Mouse (Mus musculus) adrenal gland, postnatal 36 days (tissue): ENCODE measurements at regions not wholly inside any gene's neighbourhood (a gene's known extent, or its start where the extent isn't known, plus 50 kb on each side); places are given as distances from the start of the nearest gene placed in this dataset.

Experiments
- DNase-seq, 2 experiments: peaks; one replicate each; pipeline ENCODE4 v3.0.0; 2021; ENCODE audit warnings: mixed read lengths in 1 of 2

DNA sequence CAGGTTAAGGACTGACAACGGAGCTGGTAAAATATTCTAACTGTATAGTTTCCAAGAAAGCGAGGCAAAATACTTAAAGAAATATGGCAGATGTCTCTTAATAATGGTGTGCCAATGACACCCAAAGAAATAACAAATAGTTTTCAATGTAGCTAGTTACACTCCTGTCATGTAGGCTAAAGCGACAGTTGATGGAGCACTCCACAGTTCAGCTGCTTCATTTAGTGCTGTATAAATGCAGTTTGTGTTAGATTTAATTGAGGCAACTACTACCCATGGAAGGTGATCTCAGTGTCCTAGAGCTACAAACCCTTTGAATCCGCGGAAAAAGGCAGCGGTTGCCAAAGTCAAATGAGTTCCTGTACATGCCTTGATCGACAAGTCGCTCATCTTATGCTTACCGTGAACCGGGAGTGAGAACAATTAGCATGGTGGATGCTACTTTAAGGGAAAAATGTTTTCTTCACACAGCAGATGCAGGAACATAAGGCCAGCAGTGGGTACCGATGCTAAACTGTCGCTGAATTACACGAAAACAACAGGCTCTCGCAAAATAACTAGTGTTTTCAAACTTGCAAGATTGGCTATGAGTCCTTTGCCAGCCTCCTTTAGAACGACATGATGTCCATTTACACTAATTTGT lies 961.4 kb downstream of the Mat2b start:
- no peak for DNase-seq

DNA sequence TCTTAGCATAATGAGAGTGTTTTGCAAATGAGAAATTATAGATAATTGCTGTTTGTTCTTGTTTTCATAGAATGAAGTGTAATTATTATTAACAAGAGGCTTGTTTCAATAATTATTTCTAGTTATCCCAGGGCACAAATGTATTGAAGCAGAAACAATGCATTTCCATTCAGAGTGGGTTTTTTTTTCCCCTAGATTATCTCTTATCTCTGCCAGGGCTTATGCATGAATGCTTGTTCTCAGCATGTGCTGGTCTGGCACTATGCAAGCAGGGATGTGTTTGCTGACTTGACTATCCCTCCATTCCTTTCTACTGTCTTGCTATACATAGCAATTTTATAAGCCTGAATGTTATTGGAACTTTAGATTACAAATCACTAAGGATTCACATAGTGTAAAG lies 971.4 kb downstream of the Mat2b start:
- DNase-seq = no peak

DNA sequence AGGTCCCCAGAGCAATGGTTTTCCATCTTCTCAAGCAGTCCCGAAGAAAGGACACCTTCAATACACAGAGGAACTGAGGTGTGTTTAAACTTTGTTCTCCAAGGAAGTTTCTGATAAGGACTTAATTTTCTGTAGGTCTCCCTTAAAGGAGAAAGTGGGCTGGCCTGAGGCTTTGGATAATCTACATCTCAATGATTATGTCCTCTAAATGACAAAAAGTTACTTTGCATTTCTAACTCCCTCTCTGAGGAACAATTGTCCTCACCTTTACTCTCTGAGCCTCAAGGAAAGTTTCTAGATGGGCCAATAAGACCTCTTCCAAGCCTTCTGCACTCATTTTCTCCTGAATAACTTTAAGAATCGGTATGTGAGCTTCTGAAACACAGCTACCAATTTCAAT lies 1016.5 kb downstream of the Mat2b start:
- no peak for DNase-seq

DNA sequence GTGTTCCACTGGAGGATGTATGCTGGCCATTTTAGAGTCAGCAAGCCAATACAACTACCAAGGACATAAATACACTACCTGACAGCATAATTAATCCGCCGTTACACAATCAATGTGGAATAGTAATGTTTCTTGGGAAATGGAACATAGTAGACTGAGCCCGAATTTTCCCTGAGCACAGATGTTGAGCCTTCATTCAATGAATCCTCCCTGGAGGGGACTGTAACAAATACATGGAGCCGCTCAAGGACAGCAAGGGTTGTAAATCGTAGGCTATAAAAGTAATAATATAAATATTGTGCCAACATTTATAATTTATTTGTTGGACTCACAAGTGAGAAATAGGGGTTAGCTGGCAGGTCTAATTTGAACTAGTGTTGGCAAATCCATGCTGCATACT lies 1041.4 kb downstream of the Mat2b start:
- DNase-seq = no peak

DNA sequence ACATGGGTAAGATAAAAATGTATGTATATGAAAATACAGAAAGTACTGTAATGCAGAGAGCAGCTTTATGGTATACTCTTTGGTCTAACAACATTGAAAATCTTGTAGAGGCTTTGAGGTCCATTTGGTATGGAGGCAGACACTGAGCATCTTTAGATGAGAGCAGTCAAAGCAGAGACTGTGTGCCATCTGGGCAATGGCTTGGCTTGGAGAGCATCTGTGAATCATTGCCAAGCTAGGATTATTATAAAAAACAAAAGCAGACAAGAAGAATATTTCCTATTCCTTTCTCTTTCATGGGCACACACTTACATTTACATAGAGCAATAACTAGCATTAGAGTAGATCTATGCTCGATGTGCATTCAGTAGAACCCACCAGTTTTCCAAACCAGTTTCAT lies 1075.6 kb downstream of the Mat2b start:
- no peak for DNase-seq

DNA sequence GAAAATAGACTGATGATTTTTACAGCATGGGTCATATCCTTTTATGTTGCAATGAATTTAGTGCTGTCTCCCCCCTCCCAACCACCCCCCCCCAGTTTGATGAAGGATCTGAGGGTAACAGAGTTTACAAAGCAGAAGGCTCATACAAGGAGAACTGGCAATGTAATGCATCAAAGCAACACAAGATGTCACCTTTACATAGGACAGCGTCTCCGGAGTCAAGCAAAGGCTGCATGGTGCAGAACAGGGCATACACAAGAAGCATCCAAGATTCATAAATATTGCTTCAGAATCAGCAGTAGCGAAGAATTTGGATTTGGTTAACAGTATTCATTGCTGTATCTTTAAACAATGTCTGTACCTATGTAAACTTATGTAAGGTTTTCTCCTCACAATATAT lies 1079.2 kb downstream of the Mat2b start:
- DNase-seq = no peak

DNA sequence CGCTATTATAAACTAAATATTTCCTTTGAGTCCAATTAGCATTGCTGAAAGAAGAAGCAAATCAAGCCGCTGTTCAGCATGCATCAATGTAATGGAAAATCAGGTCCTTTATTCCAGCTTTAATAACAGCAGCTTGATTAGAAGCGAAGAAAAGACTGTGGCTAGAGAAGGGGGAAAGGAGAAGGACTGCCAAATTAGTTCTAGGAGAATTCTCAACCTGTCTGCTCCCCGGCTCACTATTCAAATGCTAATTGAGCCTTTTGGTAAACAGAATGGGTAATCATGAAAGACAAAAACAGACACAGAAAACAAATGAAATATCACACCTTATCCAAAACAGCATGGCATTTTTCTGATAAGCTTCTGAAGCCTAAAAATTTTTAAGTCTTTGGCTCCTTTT lies 1098.5 kb downstream of the Mat2b start:
- DNase-seq = no peak

DNA sequence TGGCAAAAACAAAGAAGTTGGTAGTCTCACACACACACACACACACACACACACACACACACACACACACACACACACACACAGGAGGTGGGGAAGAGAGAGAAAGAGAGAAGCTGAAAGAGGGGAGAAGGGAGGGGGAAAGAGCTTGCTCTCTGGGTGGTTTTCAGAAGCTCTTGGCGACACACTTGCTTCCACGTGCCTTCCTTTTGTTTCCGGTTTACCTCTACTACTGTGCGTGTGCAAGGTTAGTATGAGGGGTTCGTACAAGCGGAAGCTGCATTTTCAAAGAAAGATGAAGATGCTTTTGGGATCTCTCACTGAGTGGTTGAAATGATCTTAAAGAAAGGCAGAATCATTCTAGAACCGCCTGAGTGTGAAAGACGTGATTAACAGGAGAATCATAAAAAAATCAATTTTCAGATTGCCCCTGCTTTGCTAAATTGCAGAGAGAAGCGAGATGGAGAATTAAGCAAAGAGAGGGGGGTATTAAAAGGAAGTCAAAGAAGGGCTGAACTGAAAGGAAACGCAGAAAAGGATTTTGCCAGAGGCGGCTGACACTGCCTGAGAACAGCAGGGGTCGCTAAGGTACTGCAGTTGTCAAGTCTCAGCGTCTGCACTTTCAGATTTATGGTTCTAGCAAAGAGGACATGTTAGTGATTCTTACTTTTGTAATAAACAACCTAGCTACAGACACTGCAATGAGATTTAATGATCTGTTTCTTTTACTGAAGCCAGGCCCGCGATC lies 1106.2 kb downstream of the Mat2b start:
- DNase-seq = peak; percentile 45

DNA sequence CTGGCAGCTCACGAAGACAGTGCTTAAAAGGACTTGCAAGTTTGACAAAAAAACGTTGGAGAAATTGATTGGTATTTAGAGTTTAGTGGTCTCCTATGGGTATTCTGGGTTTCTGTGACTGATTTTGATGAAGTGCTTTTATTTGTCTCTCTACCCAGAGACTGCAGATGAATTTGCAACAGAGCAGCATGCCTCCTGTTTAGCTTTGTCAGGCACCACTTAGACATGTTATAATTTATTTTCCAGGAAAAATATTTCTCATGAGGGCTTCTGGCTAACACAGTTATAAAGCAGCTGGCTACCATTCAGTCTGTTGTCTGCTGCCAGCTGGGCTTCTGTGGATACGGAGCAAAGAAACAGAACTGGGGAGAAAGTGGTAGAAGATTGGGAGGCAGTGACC lies 1136.7 kb downstream of the Mat2b start:
- DNase-seq = no peak

DNA sequence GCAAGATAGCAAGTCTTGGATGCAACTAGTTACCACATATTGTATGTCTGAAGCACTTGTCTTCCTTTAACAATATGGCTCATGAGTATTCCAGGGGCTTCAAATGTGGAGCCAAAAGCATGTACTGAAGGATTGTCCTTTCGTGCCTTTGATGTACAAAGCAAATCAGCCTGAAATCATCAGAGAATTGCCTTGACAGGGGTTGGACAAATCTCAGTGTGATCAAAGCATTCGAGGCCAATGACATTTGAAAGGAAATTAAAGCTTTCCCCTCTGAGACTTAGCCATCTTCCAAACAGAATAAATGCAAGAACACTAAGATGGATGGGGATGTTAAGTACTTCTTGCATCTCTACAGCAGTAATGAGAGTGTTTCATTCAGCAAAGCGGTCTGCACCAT lies 1144.9 kb downstream of the Mat2b start:
- no peak for DNase-seq

DNA sequence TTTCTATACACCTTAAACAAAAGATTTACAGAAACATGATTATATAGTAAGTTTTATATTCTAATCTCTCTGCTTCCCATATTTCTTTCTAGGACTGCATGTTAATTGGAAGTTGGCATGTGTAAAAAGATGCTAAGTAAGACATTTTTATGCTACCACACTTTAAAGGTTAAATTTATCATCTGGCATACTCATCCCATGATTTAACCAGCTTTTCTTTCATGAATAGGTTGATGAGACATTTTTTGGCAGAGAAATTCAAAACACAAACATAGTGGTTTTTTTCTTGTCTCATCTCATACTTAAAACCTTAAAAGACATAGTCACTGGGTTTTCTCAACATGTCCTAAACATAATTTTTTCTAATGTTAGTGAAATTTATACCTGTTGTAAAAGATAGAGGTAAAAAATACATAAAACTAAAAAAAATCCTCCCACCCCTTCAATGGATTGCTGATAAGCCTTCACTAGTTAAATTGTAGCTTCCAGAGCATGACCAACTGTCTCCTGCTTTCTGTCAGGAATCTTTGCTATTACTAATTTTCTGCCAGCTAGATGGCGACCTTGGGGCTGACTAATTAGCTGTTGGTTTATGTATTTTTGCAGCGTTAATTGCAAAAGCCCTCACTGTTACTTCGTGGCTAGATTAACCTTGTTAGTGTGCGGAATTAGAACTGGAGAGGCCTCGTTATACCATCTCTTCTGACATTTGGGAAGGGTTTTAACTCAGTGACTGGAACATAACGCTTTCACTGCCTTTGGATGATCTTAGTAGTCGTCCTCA lies 1169.9 kb downstream of the Mat2b start:
- no peak for DNase-seq

DNA sequence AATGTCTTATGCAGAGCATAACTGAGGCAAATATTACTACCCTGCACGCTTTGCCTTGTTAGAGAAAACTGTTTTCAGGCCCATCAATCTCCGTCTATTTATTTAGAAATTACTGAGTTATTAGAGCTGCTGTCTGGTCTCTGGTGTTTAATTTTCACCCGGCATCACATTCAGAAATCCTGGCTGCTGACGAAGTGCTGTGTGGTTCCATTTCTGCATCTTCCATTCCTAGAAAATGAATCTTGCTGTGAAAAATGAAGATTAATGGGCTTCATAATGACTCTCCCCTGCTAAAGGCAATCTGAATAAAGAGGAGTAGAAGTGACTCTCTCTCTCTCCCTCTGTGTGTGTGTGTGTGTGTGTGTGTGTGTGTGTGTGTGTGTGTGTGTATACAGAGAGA lies 1199.8 kb downstream of the Mat2b start:
- no peak for DNase-seq

DNA sequence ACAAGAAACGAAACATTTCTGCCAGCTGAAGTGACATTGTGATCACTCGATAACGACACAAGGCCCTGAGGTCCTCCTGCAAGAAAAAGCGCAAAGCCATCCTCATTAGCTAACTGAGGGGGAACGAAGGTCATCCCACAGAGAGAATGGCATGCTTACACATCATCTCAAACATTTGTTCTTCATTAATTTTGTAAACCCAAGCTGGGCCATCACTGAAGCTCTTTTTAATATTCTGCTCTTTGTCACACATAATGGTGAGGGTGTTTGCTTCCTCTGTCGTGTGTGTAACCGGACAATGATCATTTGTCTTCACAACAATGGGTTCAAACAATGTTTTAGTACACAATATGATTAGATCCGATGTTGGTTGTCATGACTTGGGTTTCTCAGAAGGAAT lies 1217.9 kb downstream of the Mat2b start:
- DNase-seq = no peak

DNA sequence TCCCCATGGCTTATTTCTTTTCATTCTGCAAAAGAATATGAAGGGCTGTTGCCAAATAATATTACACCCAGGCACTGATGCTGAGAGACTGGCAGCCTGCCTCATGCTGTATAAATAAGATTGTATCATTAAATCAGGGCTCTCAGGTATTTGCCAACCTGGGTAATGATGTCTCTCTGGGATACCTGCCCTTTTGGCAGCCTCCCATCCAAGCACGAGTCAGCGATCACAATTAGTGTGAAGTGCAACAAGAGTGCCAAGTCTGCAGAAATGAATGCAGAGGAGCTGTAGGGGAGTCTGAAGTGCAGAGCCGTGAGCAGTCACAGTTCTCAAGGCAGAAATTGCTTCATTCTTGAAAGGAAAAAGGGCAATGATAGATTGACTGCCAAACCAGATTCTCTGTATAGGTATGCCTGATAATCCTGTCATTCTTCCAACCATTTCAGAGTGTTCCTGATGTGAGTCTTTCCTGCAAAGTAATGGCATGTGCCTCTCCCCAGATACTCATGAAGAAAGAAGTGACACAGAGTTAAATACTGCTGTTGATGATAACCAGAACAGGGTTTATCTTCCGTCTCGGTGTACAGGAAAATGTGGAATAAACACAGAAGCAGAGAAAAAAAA lies 1241.6 kb downstream of the Mat2b start:
- DNase-seq = no peak

DNA sequence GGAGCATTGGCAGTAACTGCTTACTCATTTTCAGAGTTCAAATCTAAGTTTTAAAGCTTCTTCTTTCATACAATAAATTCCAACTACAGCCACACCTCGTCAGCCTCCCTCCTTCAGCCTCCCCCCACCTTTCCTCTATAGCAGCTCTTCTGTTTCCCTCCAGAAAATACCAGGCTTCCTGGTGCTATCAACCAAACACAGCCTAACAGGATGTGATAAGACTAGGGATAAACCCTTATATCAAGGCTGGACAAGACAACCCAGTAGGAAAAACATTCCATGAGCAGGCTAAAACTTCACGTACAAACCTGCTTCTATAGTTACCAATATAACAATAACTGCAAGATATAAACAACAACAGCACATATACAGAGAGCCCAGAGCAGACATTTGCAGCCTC lies 1248.6 kb downstream of the Mat2b start:
- DNase-seq = no peak

DNA sequence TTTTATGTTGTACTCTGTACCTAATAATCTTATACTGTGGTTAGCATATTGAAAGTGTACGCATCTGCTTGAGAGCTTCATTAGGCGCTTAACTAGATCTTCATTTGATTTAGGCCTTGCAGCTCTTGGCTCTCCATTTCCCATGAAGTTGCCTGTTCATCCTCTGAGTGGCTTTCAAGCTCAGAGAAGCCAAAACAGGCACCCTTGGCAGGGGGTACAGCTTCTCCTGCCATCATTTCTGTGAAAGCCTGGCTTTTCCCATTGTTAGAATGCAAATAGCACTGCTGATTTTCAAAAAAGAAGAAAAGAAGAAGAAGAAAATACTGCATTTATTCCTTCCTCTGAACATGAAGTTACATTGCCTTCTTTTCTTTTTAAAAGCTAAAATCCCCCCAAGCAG lies 1283.3 kb downstream of the Mat2b start:
- DNase-seq = no peak

DNA sequence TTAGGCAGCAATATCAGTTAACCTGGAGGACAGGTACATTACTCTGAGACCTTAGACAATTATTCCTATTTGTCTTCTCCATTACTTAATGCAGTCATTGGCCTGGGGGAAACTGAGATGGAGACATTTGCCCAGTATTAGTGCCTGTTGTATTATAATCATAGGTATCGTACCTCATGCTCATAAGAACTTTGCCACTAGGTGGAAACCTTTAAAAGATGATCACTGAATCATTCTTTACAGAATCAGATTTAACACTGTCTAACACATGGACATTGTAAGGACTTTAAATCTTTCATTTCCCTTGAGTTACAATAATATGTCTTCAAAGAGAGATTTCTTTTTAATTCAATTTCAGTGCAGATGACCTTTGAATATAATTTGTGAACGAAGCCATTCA lies 1283.8 kb downstream of the Mat2b start:
- no peak for DNase-seq

DNA sequence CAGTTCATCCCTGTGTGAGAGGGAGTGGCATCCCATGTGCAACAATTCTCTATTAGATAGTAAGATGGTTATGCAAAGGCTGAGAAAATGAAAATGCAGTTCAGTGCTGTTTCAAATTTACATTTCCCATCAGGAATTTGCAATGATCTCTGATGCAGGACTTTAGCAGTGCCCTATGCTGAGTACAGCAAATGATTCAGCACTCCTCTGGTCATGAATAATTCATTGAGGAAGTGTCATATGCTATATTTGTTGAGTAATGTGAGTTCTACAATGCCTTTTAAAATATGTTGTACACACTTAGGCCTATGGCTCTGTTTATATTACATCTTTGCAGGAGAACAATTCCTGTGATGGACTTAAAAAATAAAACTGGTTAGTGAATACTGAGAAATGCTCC lies 1330.2 kb downstream of the Mat2b start:
- no peak for DNase-seq

DNA sequence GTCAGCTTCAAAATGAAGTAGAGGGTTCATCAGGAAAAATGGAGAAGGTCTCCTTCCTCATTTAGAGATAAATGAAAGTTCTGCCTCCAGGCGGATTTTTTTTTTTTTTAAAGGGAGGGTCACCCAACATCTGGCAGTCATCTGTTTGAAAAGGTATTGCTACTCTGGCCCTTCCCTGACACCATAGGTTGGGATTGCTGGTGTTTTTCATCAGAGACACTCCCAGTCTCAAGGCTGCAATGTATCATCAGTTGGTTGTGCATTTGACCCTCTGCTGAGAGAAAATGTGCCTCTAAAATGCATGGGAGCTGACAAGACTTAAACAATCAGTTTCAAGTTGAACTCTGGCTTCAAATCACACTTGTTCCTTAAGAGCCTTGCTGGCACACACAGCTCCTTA lies 1344.4 kb downstream of the Mat2b start:
- DNase-seq = no peak
